In genomic region chr19:27210991-27211390, GRCm38 (mm10) we compare ENCODE assay signal across 15 mouse cellular contexts. TPM values are rescaled to one million over a fixed set of nuclear protein-coding genes. Genes with fewer than 3 reads are reported as not detected.
DNase-seq lines count a peak whose midpoint lies in the region; ATAC-seq and TF ChIP-seq lines count a peak whose summit lies in the region.
"Had no signal": no experiment of that assay in that cellular context is flagged by ENCODE, and none has a peak within 500 bp of the region (broad histone marks: within the 10 kb centered on the region; RNA-seq: fewer than 3 reads in every experiment).

No protein-coding gene starts in this region.

- no peaks in the 10 kb centered on the region for H3K27me3 ChIP-seq in forebrain, embryonic 16.5 days (replicated peaks; ENCODE audit: control insufficient read depth, insufficient read depth, low read length)
- peaks cover 7% of the 10 kb centered on the region; the same call in 1 of the 2 replicates for H3K27me3 ChIP-seq in forebrain, embryonic 11.5 days (ENCODE audit: control insufficient read depth, insufficient read depth, low read length)
- H3K27me3 ChIP-seq in stomach, postnatal 0 days (ENCODE audit: control insufficient read depth, insufficient read depth, low read length) = no peaks in the 10 kb centered on the region
- H3K27me3 ChIP-seq in kidney, adult 2 months (replicated peaks; ENCODE audit: control insufficient read depth, insufficient read depth, low read length) = no peaks in the 10 kb centered on the region

- peaks cover 8% of the 10 kb centered on the region; the same call in 1 of the 2 replicates for H3K4me1 ChIP-seq in forebrain, embryonic 16.5 days (replicated peaks; ENCODE audit: control insufficient read depth, insufficient read depth, low read length)
- H3K4me1 ChIP-seq in forebrain, embryonic 11.5 days (replicated peaks; ENCODE audit: control insufficient read depth, insufficient read depth, low read length) = no peaks in the 10 kb centered on the region; the same call in 1 of the 2 replicates
- no peaks in the 10 kb centered on the region for H3K4me1 ChIP-seq in stomach, postnatal 0 days (replicated peaks; ENCODE audit: control insufficient read depth, insufficient read depth)
- no peaks in the 10 kb centered on the region for H3K4me1 ChIP-seq in kidney, adult 2 months (ENCODE audit: control insufficient read depth, insufficient read depth, low read length)

- H3K9ac ChIP-seq in forebrain, embryonic 16.5 days (replicated peaks; ENCODE audit: low read depth, low read length) = no peak overlapping the region
- no peak overlapping the region for H3K9ac ChIP-seq in forebrain, embryonic 11.5 days (ENCODE audit: low read length)
- H3K9ac ChIP-seq in stomach, postnatal 0 days (ENCODE audit: low read length) = no peak overlapping the region
- H3K9ac ChIP-seq: hindbrain, embryonic 13.5 days; liver, embryonic 14.5 days; midbrain, embryonic 12.5 days had no signal

- no peak for TF ChIP-seq CTCF in stomach, postnatal 0 days (IDR thresholded peaks at IDR 0.05; ENCODE audit: low read depth)
- no peak for TF ChIP-seq CTCF in kidney, adult 2 months (conservative IDR thresholded peaks at IDR 0.05; ENCODE audit: insufficient read depth, insufficient read length, low read depth, low read length)

- H3K9me3 ChIP-seq in forebrain, embryonic 16.5 days (ENCODE audit: control insufficient read depth, low read length) = no peaks in the 10 kb centered on the region
- H3K9me3 ChIP-seq in forebrain, embryonic 11.5 days (ENCODE audit: control insufficient read depth, low read length) = no peaks in the 10 kb centered on the region
- H3K9me3 ChIP-seq in stomach, postnatal 0 days (ENCODE audit: control insufficient read depth, low read length) = no peaks in the 10 kb centered on the region
- H3K9me3 ChIP-seq: hindbrain, embryonic 13.5 days; midbrain, embryonic 12.5 days had no signal

- H3K27ac ChIP-seq in forebrain, embryonic 16.5 days (ENCODE audit: low read length) = no peak overlapping the region
- H3K27ac ChIP-seq in forebrain, embryonic 11.5 days (ENCODE audit: low read depth, low read length) = no peak overlapping the region
- no peak overlapping the region for H3K27ac ChIP-seq in stomach, postnatal 0 days (replicated peaks)
- no peak overlapping the region for H3K27ac ChIP-seq in kidney, adult 2 months (ENCODE audit: insufficient read depth, low read depth, low read length)
- H3K27ac ChIP-seq: hindbrain, embryonic 13.5 days; liver, embryonic 14.5 days; midbrain, embryonic 12.5 days had no signal

- H3K4me2 ChIP-seq in forebrain, embryonic 16.5 days (ENCODE audit: low read length) = no peak overlapping the region
- H3K4me2 ChIP-seq in forebrain, embryonic 11.5 days (ENCODE audit: low read depth, low read length, severe bottlenecking) = no peak overlapping the region
- no peak overlapping the region for H3K4me2 ChIP-seq in stomach, postnatal 0 days (replicated peaks; ENCODE audit: low read depth)
- H3K4me2 ChIP-seq: hindbrain, embryonic 13.5 days; midbrain, embryonic 12.5 days had no signal

- intact Hi-C loops in heart, postnatal 14 days (cut with DNase I) = loop anchor here (10.0 kb wide), 3 partner anchors 106 to 476 kb away; no protein-coding TSS in a partner anchor

- H3K4me3 ChIP-seq in forebrain, embryonic 16.5 days (replicated peaks; ENCODE audit: low read length) = no peak overlapping the region
- no peak overlapping the region for H3K4me3 ChIP-seq in forebrain, embryonic 11.5 days (ENCODE audit: low read depth, low read length)
- H3K4me3 ChIP-seq in stomach, postnatal 0 days (ENCODE audit: low read depth, low read length) = no peak overlapping the region
- H3K4me3 ChIP-seq in kidney, adult 2 months (ENCODE audit: insufficient read depth, low read depth, low read length) = no peak overlapping the region
- H3K4me3 ChIP-seq: hindbrain, embryonic 13.5 days; midbrain, embryonic 12.5 days had no signal

- no peak for TF ChIP-seq POLR2A in kidney, adult 2 months (IDR thresholded peaks at IDR 0.05; ENCODE audit: low read depth, low read length)

- WGBS in forebrain, embryonic 16.5 days = 63% methylated on average over 2 of the region's 2 CpGs
- 84% methylated on average over 2 of the region's 2 CpGs for WGBS in forebrain, embryonic 11.5 days
- WGBS in stomach, postnatal 0 days = 67% methylated on average over 2 of the region's 2 CpGs
- WGBS in kidney, adult 2 months = 69% methylated on average over 2 of the region's 2 CpGs

- 0 out of 2 replicates have a peak, but pooled peaks have one; percentile 7 for ATAC-seq in forebrain, embryonic 16.5 days
- no peak for ATAC-seq in forebrain, embryonic 11.5 days (replicated peaks; ENCODE audit: low FRiP score)
- ATAC-seq in stomach, postnatal 0 days (ENCODE audit: low FRiP score, low TSS enrichment) = no peak

- DNase-seq in forebrain, embryonic 11.5 days (ENCODE audit: low spot score) = no peak
- DNase-seq in layer of hippocampus, postnatal 10 days (ENCODE audit: low spot score in 2 of 2) = peak; percentile 16 to 37
- no peak for DNase-seq in layer of hippocampus, adult 18-20 months (ENCODE audit: low spot score in 2 of 2)
- DNase-seq in cerebellum, adult 9-11 months = peak; percentile 59
- peak; percentile 35 to 56 for DNase-seq in heart, postnatal 14 days
- DNase-seq in stomach, postnatal 0 days (ENCODE audit: low spot score) = no peak
- no peak for DNase-seq in kidney, adult 2 months
- DNase-seq: embryo, embryonic 11 days; gastrocnemius, postnatal 14 days; lung, postnatal 14 days; right cerebral cortex, postnatal 14 days had no signal

- TF ChIP-seq EP300 in stomach, postnatal 0 days (optimal IDR thresholded peaks at IDR 0.05) = no peak

- no peaks in the 10 kb centered on the region for H3K36me3 ChIP-seq in forebrain, embryonic 16.5 days (ENCODE audit: control insufficient read depth, insufficient read depth)
- H3K36me3 ChIP-seq in forebrain, embryonic 11.5 days (ENCODE audit: control insufficient read depth, insufficient read depth, low read length) = no peaks in the 10 kb centered on the region
- no peaks in the 10 kb centered on the region for H3K36me3 ChIP-seq in stomach, postnatal 0 days (ENCODE audit: control insufficient read depth, insufficient read depth, low read length)
- no peaks in the 10 kb centered on the region for H3K36me3 ChIP-seq in kidney, adult 2 months (ENCODE audit: control insufficient read depth, insufficient read depth, low read length)
- H3K36me3 ChIP-seq: hindbrain, embryonic 13.5 days; midbrain, embryonic 12.5 days had no signal

RNA-seq across cellular contexts. Expression of gene Vldlr, which starts 5.3 kb away (rescaled TPM):
- 40.5 and 41.2 TPM in 2 replicates for polyA plus RNA-seq in forebrain, embryonic 16.5 days (2015; fragmentation: Nextera tagmentation; extraction: Ambion mirVana)
- 10.6 and 12.9 TPM in 2 replicates for polyA plus RNA-seq in forebrain, embryonic 11.5 days (2014; fragmentation: Nextera tagmentation; extraction: Ambion mirVana)
- total RNA-seq in layer of hippocampus, postnatal 10 days (2021) = 10 to 100 TPM; 54.2 to 56.9 TPM
- total RNA-seq in layer of hippocampus, adult 18-20 months (2021) = 10 to 100 TPM; 48.9 to 49.2 TPM
- total RNA-seq in heart, postnatal 14 days (2021) = 100 to 1,000 TPM; 169 to 170 TPM
- 6.0 and 6.7 TPM in 2 replicates for polyA plus RNA-seq in stomach, postnatal 0 days (2015; fragmentation: Nextera tagmentation; extraction: Ambion mirVana)
- 31.2 and 43.6 TPM in 2 replicates for polyA plus RNA-seq in kidney, adult 2 months (2012; rRNA removed)

Comparison
In these comparisons a context has a peak if more than half of its experiments do, and no peak if none do; other contexts are left out.
1. DNase-seq: peak in layer of hippocampus, postnatal 10 days (2 of 2), cerebellum, adult 9-11 months (single experiment) and heart, postnatal 14 days (2 of 2); none in forebrain, embryonic 11.5 days (single experiment), layer of hippocampus, adult 18-20 months (0 of 2), stomach, postnatal 0 days (single experiment) and kidney, adult 2 months (single experiment).